Mouse (Mus musculus) yolk sac, embryonic 10.5 days (tissue): ENCODE data around the gene Card9.

Source experiments
- DNase-seq: peaks from one replicate; pipeline ENCODE4 v3.0.0-alpha.2; 2017; ENCODE audit warnings: low spot score

Gene Card9

DNA sequence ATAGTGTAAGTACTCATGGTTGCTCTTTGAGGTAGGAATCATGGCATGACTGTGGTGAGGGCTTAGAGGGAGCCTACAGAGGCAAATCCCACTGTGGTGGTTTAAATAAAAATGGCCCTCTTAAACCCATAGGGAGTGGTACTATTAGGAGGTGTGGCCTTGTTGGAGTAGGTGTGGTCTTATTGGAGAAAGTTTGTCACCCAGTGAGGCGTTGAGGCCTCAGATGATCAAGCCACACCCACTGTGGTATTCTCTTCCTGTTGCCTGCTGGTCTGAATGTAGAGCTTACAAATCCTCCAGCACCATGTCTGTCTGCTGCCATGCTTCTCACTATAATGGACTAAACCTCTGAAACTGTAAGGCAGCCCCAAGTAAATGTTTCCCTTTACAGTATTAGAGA is 56.0 kb downstream of the Card9 start:
- DNase-seq = no peak
